Mouse (Mus musculus) spleen, adult 2 months (tissue): ENCODE results near the gene Fgfr2. TPM values are rescaled to one million over a fixed set of nuclear protein-coding genes. Genes with fewer than 3 reads are reported as not detected.
A peak's percentile ranks its signal among the peaks of the same experiment; 100 is the strongest.

Experiments
- DNase-seq, 2 experiments: peaks; one replicate each; pipeline versions ENCODE4 v3.0.0 to v3.0.0-alpha.2; 2012 to 2021; ENCODE audit warnings: low spot score in 2 of 2, low read depth in 1 of 2
- H3K27ac ChIP-seq: fragments of 200-500 bp; 2 replicates; pipeline ENCODE4 v1.5.1; 2012; ENCODE audit warnings: low read length, inconsistent platforms; ENCODE audit not compliant: insufficient read depth
- H3K27me3 ChIP-seq: fragments of 200-500 bp; 2 replicates; pipeline ENCODE4 v1.6.1; 2012; ENCODE audit warnings: mild to moderate bottlenecking, moderate library complexity, low read length, inconsistent platforms; ENCODE audit not compliant: control insufficient read depth, insufficient read depth
- H3K36me3 ChIP-seq: fragments of 200-500 bp; 2 replicates; pipeline ENCODE4 v1.6.1; 2012; ENCODE audit warnings: mild to moderate bottlenecking, low read length, inconsistent platforms; ENCODE audit not compliant: control insufficient read depth, insufficient read depth
- H3K4me1 ChIP-seq: fragments of 200-500 bp; 2 replicates; pipeline ENCODE4 v1.6.1; 2011; ENCODE audit warnings: inconsistent platforms; ENCODE audit not compliant: control insufficient read depth, insufficient read depth, insufficient read length
- H3K4me3 ChIP-seq: fragments of 200-500 bp; 2 replicates; pipeline ENCODE4 v1.5.1; 2011; ENCODE audit warnings: mild to moderate bottlenecking, inconsistent platforms; ENCODE audit not compliant: insufficient read depth, insufficient read length; ENCODE audit errors: extremely low read depth
- CTCF ChIP-seq: fragments of 200-500 bp; IDR thresholded peaks from 2 replicates; pipeline ENCODE4 v1.5.1; 2011; ENCODE audit warnings: mild to moderate bottlenecking, inconsistent platforms; ENCODE audit not compliant: insufficient read depth, insufficient read length, insufficient replicate concordance; ENCODE audit errors: extremely low read depth
- POLR2A ChIP-seq: fragments of 200-500 bp; IDR thresholded peaks from 2 replicates; pipeline ENCODE4 v1.6.1; 2011; ENCODE audit warnings: low read depth, low read length, inconsistent platforms
- WGBS: fragments of 180-500 bp; shearing (Covaris S2); methylation state at CpG from one replicate; pipeline ENCODE4 v1.1.7; 2018; 5-methylcytosine and 5-hydroxymethylcytosine counted together
- polyA plus RNA-seq: library from polyadenylated mRNA; depleted of rRNA; stranded (reverse); fragments of >200 nt; gene quantifications from 2 replicates; pipeline ENCODE4 v1.2.3, GENCODE M21; 2012

Fgfr2 gene
- polyA plus RNA-seq, 1 experiment = 1.6 TPM

- TF ChIP-seq CTCF (peak; percentile 42; the same call in 1 of the 2 replicates), POLR2A (no peak)
- H3K27ac ChIP-seq = no peak overlapping the region
- H3K4me3 ChIP-seq = no peak overlapping the region
- no peaks in the 10 kb centered on the region for H3K27me3 ChIP-seq
- H3K4me1 ChIP-seq = peaks cover 2% of the 10 kb centered on the region; the same call in 1 of the 2 replicates
- no peaks in the 10 kb centered on the region for H3K36me3 ChIP-seq
- WGBS = 86% methylated on average over 11 of the region's 11 CpGs
- peak in 1 of 2 experiments; percentile 30 for DNase-seq
These were observed 2349.8 kb downstream of the Fgfr2 start for GRCm38 (mm10) chr7:130773171-130773830.

GRCm38 (mm10) chr7:130770707-130771106 is 2352.4 kb downstream of the Fgfr2 start:
- H3K36me3 ChIP-seq = no peaks in the 10 kb centered on the region
- H3K27me3 ChIP-seq = no peaks in the 10 kb centered on the region
- 18% methylated on average over 3 of the region's 3 CpGs for WGBS
- peak; percentile 45 to 70 for DNase-seq
- H3K4me1 ChIP-seq = peaks cover 2% of the 10 kb centered on the region; the same call in 1 of the 2 replicates
- TF ChIP-seq POLR2A (no peak), CTCF (peak; percentile 80; the same call in 1 of the 2 replicates)
- no peak overlapping the region for H3K4me3 ChIP-seq
- H3K27ac ChIP-seq = no peak overlapping the region

GRCm38 (mm10) chr7:130768151-130768550 is 2355.0 kb downstream of the Fgfr2 start:
- Histone ChIP-seq H3K4me1 (no peaks in the 10 kb centered on the region), H3K36me3 (no peaks in the 10 kb centered on the region), H3K27me3 (no peaks in the 10 kb centered on the region), H3K27ac (no peak overlapping the region), H3K4me3 (no peak overlapping the region)
- no peak for DNase-seq
- no peak for TF ChIP-seq CTCF
- TF ChIP-seq POLR2A = no peak
- WGBS = 81% methylated on average over 4 of the region's 4 CpGs

- Histone ChIP-seq H3K27me3 (no peaks in the 10 kb centered on the region), H3K4me1 (no peaks in the 10 kb centered on the region), H3K4me3 (no peak overlapping the region), H3K36me3 (no peaks in the 10 kb centered on the region), H3K27ac (no peak overlapping the region)
- no peak for DNase-seq
- 84% methylated on average over 30 of the region's 30 CpGs for WGBS
- TF ChIP-seq CTCF (no peak), POLR2A (no peak)
These were observed 2356.6 kb downstream of the Fgfr2 start for GRCm38 (mm10) chr7:130766411-130767170.

GRCm38 (mm10) chr7:130764160-130764559 is 2359.0 kb downstream of the Fgfr2 start:
- Histone ChIP-seq H3K36me3 (no peaks in the 10 kb centered on the region), H3K27ac (no peak overlapping the region), H3K4me3 (no peak overlapping the region), H3K4me1 (no peaks in the 10 kb centered on the region), H3K27me3 (no peaks in the 10 kb centered on the region)
- 94% methylated on average over 17 of the region's 17 CpGs for WGBS
- TF ChIP-seq CTCF = no peak
- no peak for DNase-seq

GRCm38 (mm10) chr7:130762071-130762897 is 2360.9 kb downstream of the Fgfr2 start:
- TF ChIP-seq CTCF (peak; percentile 61; the same call in 1 of the 2 replicates), POLR2A (no peak)
- H3K4me3 ChIP-seq = no peak overlapping the region
- 44% methylated on average over 17 of the region's 17 CpGs for WGBS
- peak; percentile 27 to 43 for DNase-seq
- no peaks in the 10 kb centered on the region for H3K4me1 ChIP-seq
- no peaks in the 10 kb centered on the region for H3K27me3 ChIP-seq
- no peaks in the 10 kb centered on the region for H3K36me3 ChIP-seq
- no peak overlapping the region for H3K27ac ChIP-seq
